Mouse (Mus musculus) kidney, adult 2 months (tissue): ENCODE measurements at regions not wholly inside any gene's neighbourhood (a gene's known extent, or its start where the extent isn't known, plus 50 kb on each side); places are given as distances from the start of the nearest gene placed in this dataset.

Experiments
- CTCF ChIP-seq: fragments of 200-500 bp; conservative IDR thresholded peaks from 2 replicates; pipeline ENCODE4 v1.5.1; 2011; ENCODE audit warnings: low read depth, mild to moderate bottlenecking, control low read depth, low read length, moderate library complexity, mixed read lengths; ENCODE audit not compliant: insufficient read depth, insufficient read length
- POLR2A ChIP-seq: fragments of 200-500 bp; IDR thresholded peaks from one replicate; pipeline ENCODE4 v1.6.1; 2011; ENCODE audit warnings: low read depth, low read length, control low read depth

DNA sequence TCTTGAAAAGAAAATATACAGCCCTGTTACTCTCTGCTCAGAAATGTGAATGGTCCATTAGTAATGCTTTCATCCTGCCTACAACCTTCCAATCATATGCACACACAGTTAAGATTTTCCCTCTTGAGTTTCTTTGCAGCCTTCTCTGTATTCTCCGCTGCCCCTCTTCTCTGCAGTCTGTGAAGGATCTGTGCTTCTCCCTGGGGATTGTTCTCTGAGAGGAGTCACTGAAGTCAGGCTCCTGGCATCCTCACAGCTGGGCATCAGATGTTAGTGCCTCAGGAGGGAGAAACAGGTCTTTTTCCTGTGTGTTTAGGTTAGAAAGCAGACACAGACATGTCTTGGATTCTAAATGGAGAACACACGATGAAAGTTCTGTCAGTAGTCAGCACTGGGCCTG lies 1278.1 kb downstream of the Slc22a22 start:
- no peak for TF ChIP-seq CTCF
- TF ChIP-seq POLR2A: no peak
